Mouse (Mus musculus) CH12.LX (cell line): ENCODE data around the gene Scarb1.

Experiments used
- CTCF ChIP-seq, 2 experiments: IDR thresholded peaks in 1 of 2; conservative IDR thresholded peaks in 1 of 2; 2 replicates each; pipeline ENCODE4 v1.5.1; 2011 to 2012; ENCODE audit warnings: low read depth in 2 of 2, low read length in 2 of 2, improper control_type of control experiment in 1 of 2, inconsistent platforms in 1 of 2, mild to moderate bottlenecking in 1 of 2, moderate library complexity in 1 of 2
- E2F4 ChIP-seq: IDR thresholded peaks from 2 replicates; pipeline ENCODE4 v1.6.1; 2011; ENCODE audit warnings: low read depth, low read length, improper control_type of control experiment; ENCODE audit not compliant: insufficient replicate concordance
- GABPA ChIP-seq: IDR thresholded peaks from 2 replicates; pipeline ENCODE4 v1.6.1; 2012; ENCODE audit warnings: low read depth, low read length, improper control_type of control experiment, inconsistent platforms; ENCODE audit not compliant: insufficient replicate concordance
- MAX ChIP-seq: IDR thresholded peaks from 2 replicates; pipeline ENCODE4 v1.6.1; 2011; ENCODE audit warnings: low read length, improper control_type of control experiment
- MXI1 ChIP-seq: IDR thresholded peaks from 2 replicates; pipeline ENCODE4 v1.6.1; 2011; ENCODE audit warnings: mild to moderate bottlenecking, low read depth, low read length, improper control_type of control experiment
- POLR2A ChIP-seq: IDR thresholded peaks from 2 replicates; pipeline ENCODE4 v1.6.1; 2011; ENCODE audit warnings: low read depth, mild to moderate bottlenecking, improper control_type of control experiment, low read length
- TCF12 ChIP-seq: IDR thresholded peaks from 2 replicates; pipeline ENCODE4 v1.6.1; 2014; ENCODE audit warnings: low read depth, mild to moderate bottlenecking, inconsistent platforms, low read length, improper control_type of control experiment
- UBTF ChIP-seq: IDR thresholded peaks from 2 replicates; pipeline ENCODE4 v1.6.1; 2012; ENCODE audit warnings: low read depth, mild to moderate bottlenecking, inconsistent platforms, low read length, improper control_type of control experiment, moderate library complexity

- TF ChIP-seq UBTF (no peak), GABPA (no peak), CTCF (conservative IDR thresholded peaks at IDR 0.05 in 1 of 2, IDR thresholded peaks at IDR 0.05 in 1 of 2; ENCODE audit: low read depth in 2 of 2, low read length in 2 of 2) (no peak), TCF12 (peak; percentile 56; the same call in 1 of the 2 replicates), E2F4 (no peak), MXI1 (no peak), MAX (no peak; the same call in 1 of the 2 replicates), POLR2A (no peak)
These were observed 61.7 kb downstream of the Scarb1 start for GRCm38 (mm10) chr5:125279216-125279615.
